Mouse (Mus musculus) MEL (cell line): ENCODE results near the gene Fgfbp3.
A peak's percentile ranks its signal among the peaks of the same experiment; 100 is the strongest.

Source experiments
- CHD1 ChIP-seq: IDR thresholded peaks from 2 replicates; pipeline ENCODE4 v1.6.1; 2012; ENCODE audit warnings: low read depth, mild to moderate bottlenecking, inconsistent platforms, low read length, improper control_type of control experiment
- CTCF ChIP-seq, 3 experiments: IDR thresholded peaks in 2 of 3; conservative IDR thresholded peaks in 1 of 3; 2 replicates each; pipeline ENCODE4 v1.5.1; 2011 to 2012; ENCODE audit warnings: low read length in 3 of 3, low read depth in 2 of 3, mild to moderate bottlenecking in 2 of 3, improper control_type of control experiment in 1 of 3, inconsistent platforms in 1 of 3, mixed read lengths in 1 of 3, moderate library complexity in 1 of 3; ENCODE audit not compliant: control insufficient read depth in 1 of 3, insufficient read depth in 1 of 3, poor library complexity in 1 of 3, severe bottlenecking in 1 of 3
- ELF1 ChIP-seq: IDR thresholded peaks from 2 replicates; pipeline ENCODE4 v1.6.1; 2014; ENCODE audit warnings: low read depth, mild to moderate bottlenecking, inconsistent platforms, low read length, improper control_type of control experiment, moderate library complexity
- EP300 ChIP-seq, 2 experiments: IDR thresholded peaks; 2 replicates each; pipeline ENCODE4 v1.6.1; 2011; ENCODE audit warnings: improper control_type of control experiment in 2 of 2, low read length in 2 of 2, low read depth in 1 of 2, mild to moderate bottlenecking in 1 of 2
- ETS1 ChIP-seq: IDR thresholded peaks from 2 replicates; pipeline ENCODE4 v1.6.1; 2012; ENCODE audit warnings: low read depth, mild to moderate bottlenecking, inconsistent platforms, low read length, improper control_type of control experiment, moderate library complexity
- HCFC1 ChIP-seq: IDR thresholded peaks from 2 replicates; pipeline ENCODE4 v1.6.1; 2012; ENCODE audit warnings: low read depth, mild to moderate bottlenecking, inconsistent platforms, low read length, improper control_type of control experiment, moderate library complexity
- JUND ChIP-seq: IDR thresholded peaks from 2 replicates; pipeline ENCODE4 v1.6.1; 2011; ENCODE audit warnings: low read depth, mild to moderate bottlenecking, improper control_type of control experiment, low read length
- MAX ChIP-seq: IDR thresholded peaks from 2 replicates; pipeline ENCODE4 v1.6.1; 2011; ENCODE audit warnings: low read length, improper control_type of control experiment
- MXI1 ChIP-seq: IDR thresholded peaks from 2 replicates; pipeline ENCODE4 v1.6.1; 2011; ENCODE audit warnings: mild to moderate bottlenecking, low read depth, low read length, improper control_type of control experiment
- POLR2A ChIP-seq, 2 experiments: IDR thresholded peaks; 2 replicates each; pipeline ENCODE4 v1.6.1; 2011 to 2012; ENCODE audit warnings: low read length in 2 of 2, mild to moderate bottlenecking in 2 of 2, control low read depth in 1 of 2, improper control_type of control experiment in 1 of 2, low read depth in 1 of 2, moderate library complexity in 1 of 2; ENCODE audit not compliant: control insufficient read depth in 1 of 2, insufficient read depth in 1 of 2, poor library complexity in 1 of 2
- USF1 ChIP-seq: IDR thresholded peaks from 2 replicates; pipeline ENCODE4 v1.6.1; 2014; ENCODE audit warnings: low read depth, mild to moderate bottlenecking, inconsistent platforms, low read length, improper control_type of control experiment, moderate library complexity
- ZC3H11A ChIP-seq: IDR thresholded peaks from 2 replicates; pipeline ENCODE4 v1.6.1; 2012; ENCODE audit warnings: low read depth, mild to moderate bottlenecking, inconsistent platforms, low read length, improper control_type of control experiment

GRCm38 (mm10) chr19:36897778-36898177 lies 21.6 kb downstream of the Fgfbp3 start:
- TF ChIP-seq CHD1 (no peak), POLR2A (IDR thresholded peaks at IDR 0.05; ENCODE audit: control insufficient read depth in 1 of 2, insufficient read depth in 1 of 2, low read depth in 1 of 2, low read length in 2 of 2, poor library complexity in 1 of 2) (no peak), ZC3H11A (0 out of 2 replicates have a peak, but pooled peaks have one; percentile 24), ETS1 (no peak), MAX (no peak), MXI1 (no peak), EP300 (IDR thresholded peaks at IDR 0.05; ENCODE audit: low read depth in 1 of 2, low read length in 2 of 2) (no peak), USF1 (no peak), JUND (no peak), CTCF (IDR thresholded peaks at IDR 0.05 in 2 of 3, conservative IDR thresholded peaks at IDR 0.05 in 1 of 3; ENCODE audit: control insufficient read depth in 1 of 3, insufficient read depth in 1 of 3, low read depth in 2 of 3, low read length in 3 of 3, poor library complexity in 1 of 3, severe bottlenecking in 1 of 3) (peak; percentile 42 to 68 (median 52)), ELF1 (no peak), HCFC1 (no peak)
